Mouse (Mus musculus) central nervous system, embryonic 14 days (tissue): Measurements from ENCODE around the gene Rab5a. TPM values are rescaled to one million over a fixed set of nuclear protein-coding genes. Genes with fewer than 3 reads are reported as not detected.

ENCODE experiments used
- polyA plus RNA-seq: library from polyadenylated mRNA; depleted of rRNA; stranded (reverse); fragments of >200 nt; gene quantifications from 2 replicates; pipeline ENCODE4 v1.2.3, GENCODE M21; 2012; rRNA removed

Gene Rab5a
- polyA plus RNA-seq = 59.9 and 65.1 TPM in 2 replicates

DNA sequence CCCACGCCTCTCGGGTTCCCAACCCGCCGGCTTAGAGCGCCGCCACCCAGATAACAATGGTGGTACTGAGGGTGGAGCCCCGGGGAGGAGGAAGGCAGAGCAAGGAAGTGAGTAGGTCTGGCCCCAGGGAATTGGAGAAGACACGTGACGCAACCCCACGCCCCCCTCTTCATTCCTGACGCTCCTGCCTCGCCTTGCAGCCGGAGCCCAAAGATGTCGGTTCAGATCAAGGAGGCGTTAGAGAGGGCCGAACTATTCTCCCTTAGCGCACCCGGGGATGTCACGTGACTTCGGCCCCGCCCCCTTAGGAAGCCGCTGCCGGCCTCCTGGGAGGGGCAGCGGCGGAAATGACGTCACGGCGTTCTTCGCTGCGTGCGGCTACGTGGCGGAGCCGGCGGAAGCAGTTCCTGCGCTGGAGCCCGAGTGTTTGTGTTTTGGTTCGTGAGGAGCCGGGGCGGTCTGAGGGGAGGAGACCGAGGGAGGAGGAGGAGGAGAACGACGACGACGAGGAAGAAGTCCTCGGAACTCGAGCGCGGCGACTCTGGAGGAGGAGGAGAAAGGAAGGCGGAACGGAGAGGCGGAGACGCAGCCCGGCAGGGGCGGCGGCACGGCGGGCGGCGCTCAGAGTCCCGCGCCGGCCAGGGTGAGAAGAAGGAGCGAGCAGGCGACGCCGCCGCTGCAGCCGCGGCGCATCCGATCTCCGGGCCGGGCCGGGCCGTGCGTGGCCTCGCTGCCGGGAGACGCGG, at the start of gene Rab5a:
Rab5a (plus strand) TSS at position 377 of the 746 bp plus-strand sequence.

DNA sequence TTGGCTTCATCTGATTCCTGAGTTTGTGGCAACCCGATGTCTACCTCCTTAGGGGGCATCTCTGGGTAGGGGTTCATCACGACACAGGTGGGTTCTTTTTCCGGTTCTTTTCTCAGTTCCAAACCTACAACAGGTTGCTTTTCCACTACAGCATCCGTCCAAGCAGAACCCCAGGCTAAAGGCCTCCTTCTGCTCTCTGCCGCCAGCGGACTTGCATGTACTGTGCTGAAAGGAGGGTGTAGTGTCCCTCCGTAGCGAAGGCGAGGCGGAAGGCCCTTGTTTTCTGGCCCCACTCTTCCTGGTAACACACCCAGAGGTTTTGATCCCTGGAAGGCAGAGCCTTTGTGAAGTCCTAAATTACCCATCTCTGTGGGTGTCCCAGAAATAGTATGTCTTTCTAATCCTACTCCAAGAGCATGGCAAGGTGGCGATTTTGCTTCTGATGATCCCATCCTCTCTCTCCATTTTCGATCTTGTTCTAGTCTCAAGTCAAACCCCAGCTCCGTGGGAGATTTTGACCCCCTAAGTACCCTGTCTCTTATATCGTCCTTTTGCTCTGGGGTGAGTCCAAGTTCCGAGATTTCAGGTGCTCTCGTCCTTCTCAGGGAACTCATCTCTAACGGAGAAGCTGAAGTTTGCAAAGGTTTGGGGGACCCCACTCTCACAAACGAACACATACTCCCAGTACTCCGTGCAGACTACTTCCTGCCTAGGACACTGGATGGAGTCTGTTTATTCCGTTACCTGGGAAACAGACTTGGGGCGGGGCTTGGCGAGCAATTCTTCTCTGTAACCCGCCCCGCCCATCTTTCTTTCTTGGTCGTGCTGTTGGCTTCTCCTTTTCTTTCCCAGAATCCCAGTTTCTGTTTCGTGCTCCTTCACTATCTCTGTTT, 16.2 kb upstream of the Rab5a start, which contains the start of gene Efhb:
Efhb (minus strand) TSS at position 719 of the 893 bp plus-strand sequence.

DNA sequence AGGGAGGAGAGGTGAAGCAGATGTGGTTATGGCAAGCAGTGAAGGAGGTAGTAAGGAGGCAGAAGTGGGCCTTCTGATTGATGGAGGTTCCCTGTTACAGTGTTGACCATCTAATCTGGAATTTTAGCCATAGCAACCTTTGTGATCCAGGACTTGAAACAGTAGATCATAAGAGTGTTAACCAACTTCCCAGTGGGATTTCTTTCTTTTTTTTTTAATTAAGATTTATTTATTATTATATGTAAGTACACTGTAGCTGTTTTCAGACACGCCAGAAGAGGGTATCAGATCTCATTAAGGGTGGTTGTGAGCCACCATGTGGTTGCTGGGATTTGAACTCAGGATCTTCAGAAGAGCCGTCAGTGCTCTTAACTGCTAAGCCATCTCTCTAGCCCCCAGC, 60.3 kb downstream of the Rab5a start, which contains the start of gene Pp2d1:
Pp2d1 (minus strand) TSS at position 101 of the 400 bp plus-strand sequence.

Other genes starting within 250 kb of the Rab5a start
- gene Efhb, start 15.9 kb upstream of the Rab5a start, polyA plus RNA-seq = 1.1 and 1.3 TPM in 2 replicates
- gene Pp2d1, start 60.2 kb downstream of the Rab5a start, polyA plus RNA-seq = 0.02 TPM in 1 of 2 replicates, not detected in the other
- gene Kat2b, start 87.6 kb downstream of the Rab5a start, polyA plus RNA-seq = 11.4 and 11.6 TPM in 2 replicates
- gene Sgo1, start 210.1 kb downstream of the Rab5a start, polyA plus RNA-seq = 9.0 and 12.2 TPM in 2 replicates